Mouse (Mus musculus) lung, adult 2 months (tissue): ENCODE data around the gene Yars. TPM values are rescaled to one million over a fixed set of nuclear protein-coding genes. Genes with fewer than 3 reads are reported as not detected.
A peak's percentile ranks its signal among the peaks of the same experiment; 100 is the strongest.
"Not testable (repeated sequence)": the region's sequence is repeated elsewhere in the genome, so short reads cannot be mapped to it uniquely, and the experiment has no call there.

ENCODE experiments used
- DNase-seq: peaks from one replicate; pipeline ENCODE4 v3.0.0; 2022
- H3K4me1 ChIP-seq: fragments of 200-500 bp; 2 replicates; pipeline ENCODE4 v1.6.1; 2011; ENCODE audit warnings: low read length; ENCODE audit not compliant: control insufficient read depth, insufficient read depth
- H3K4me3 ChIP-seq: fragments of 200-500 bp; replicated peaks from 2 replicates; pipeline ENCODE3; 2011; ENCODE audit warnings: low read depth, mild to moderate bottlenecking, control low read depth, low read length; ENCODE audit errors: extremely low read depth
- CTCF ChIP-seq: fragments of 200-500 bp; IDR thresholded peaks from 2 replicates; pipeline ENCODE4 v1.5.1; 2011; ENCODE audit warnings: mild to moderate bottlenecking, low read length, control low read depth; ENCODE audit not compliant: insufficient read depth
- POLR2A ChIP-seq: fragments of 200-500 bp; IDR thresholded peaks from 2 replicates; pipeline ENCODE4 v1.6.1; 2011; ENCODE audit warnings: low read depth, mild to moderate bottlenecking, control low read depth, low read length, borderline replicate concordance; ENCODE audit errors: extremely low read depth
- WGBS: fragments of 180-500 bp; shearing (Covaris S2); methylation state at CpG from one replicate; pipeline ENCODE4 v1.1.7; 2018; 5-methylcytosine and 5-hydroxymethylcytosine counted together
- polyA plus RNA-seq: library from polyadenylated mRNA; depleted of rRNA; stranded (reverse); fragments of >200 nt; gene quantifications from 2 replicates; pipeline ENCODE4 v1.2.3, GENCODE M21; 2012

Gene Yars
- polyA plus RNA-seq, 1 experiment: 15.4 TPM

GRCm38 (mm10) chr4:129188041-129188659, 1.4 kb upstream of the Yars start:
- Histone ChIP-seq H3K4me3 (no peak overlapping the region), H3K4me1 (peaks cover 4% of the 10 kb centered on the region)
- no peak for DNase-seq
- 50% methylated on average over 5 of the region's 5 CpGs for WGBS
- TF ChIP-seq POLR2A (no peak), CTCF (no peak)

GRCm38 (mm10) chr4:129188803-129189541, 588 bp upstream of the Yars start:
- H3K4me1 ChIP-seq: peaks cover 4% of the 10 kb centered on the region
- DNase-seq: peak; percentile 60
- under 1% methylated on average over 66 of the region's 74 CpGs for WGBS
- H3K4me3 ChIP-seq: peak overlapping the region; percentile 72
- no peak for TF ChIP-seq CTCF
- TF ChIP-seq POLR2A: peak; percentile 28; the same call in 1 of the 2 replicates

GRCm38 (mm10) chr4:129190538-129190937, 978 bp downstream of the Yars start:
- under 1% methylated on average over 12 of the region's 12 CpGs for WGBS
- H3K4me3 ChIP-seq: peak overlapping the region; percentile 74
- no peak for DNase-seq
- no peak for TF ChIP-seq POLR2A
- no peak for TF ChIP-seq CTCF
- peaks cover 4% of the 10 kb centered on the region for H3K4me1 ChIP-seq

- no peak for DNase-seq
Measured at GRCm38 (mm10) chr4:129191691-129192090, 2.1 kb downstream of the Yars start.

GRCm38 (mm10) chr4:129194280-129194679, 4.7 kb downstream of the Yars start:
- DNase-seq: no peak
- TF ChIP-seq CTCF (no peak), POLR2A (no peak)
- H3K4me3 ChIP-seq: no peak overlapping the region
- peaks cover 4% of the 10 kb centered on the region for H3K4me1 ChIP-seq
- WGBS: 88% methylated on average over 1 of the region's 1 CpGs

More at GRCm38 (mm10) chr4:129191691-129192090, 2.1 kb downstream of the Yars start:
- Histone ChIP-seq H3K4me3 (no peak overlapping the region), H3K4me1 (peaks cover 4% of the 10 kb centered on the region)
- no peak for TF ChIP-seq CTCF
- no peak for TF ChIP-seq POLR2A
- 73% methylated on average over 5 of the region's 5 CpGs for WGBS

GRCm38 (mm10) chr4:129197514-129197913, 8.0 kb downstream of the Yars start:
- WGBS: 95% methylated on average over 6 of the region's 6 CpGs
- TF ChIP-seq POLR2A: no peak

GRCm38 (mm10) chr4:129204655-129205054, 15.1 kb downstream of the Yars start:
- Histone ChIP-seq H3K4me3 (no peak overlapping the region), H3K4me1 (no peaks in the 10 kb centered on the region)
- WGBS: 87% methylated on average over 10 of the region's 10 CpGs
- TF ChIP-seq POLR2A (no peak), CTCF (no peak)
- no peak for DNase-seq

More at GRCm38 (mm10) chr4:129197514-129197913, 8.0 kb downstream of the Yars start:
- Histone ChIP-seq H3K4me1 (no peaks in the 10 kb centered on the region; the same call in 1 of the 2 replicates), H3K4me3 (no peak overlapping the region)
- DNase-seq: no peak

- H3K4me1 ChIP-seq: no peaks in the 10 kb centered on the region
- no peak overlapping the region for H3K4me3 ChIP-seq
- 55% methylated on average over 8 of the region's 8 CpGs for WGBS
- no peak for DNase-seq
- TF ChIP-seq CTCF (no peak), POLR2A (no peak)
Measured at GRCm38 (mm10) chr4:129206792-129207191, 17.2 kb downstream of the Yars start.

- no peak for DNase-seq
- WGBS: 41% methylated on average over 7 of the region's 7 CpGs
- Histone ChIP-seq H3K4me3 (no peak overlapping the region), H3K4me1 (no peaks in the 10 kb centered on the region)
- TF ChIP-seq CTCF: peak; percentile 19; the same call in 1 of the 2 replicates
- TF ChIP-seq POLR2A: no peak
Measured at GRCm38 (mm10) chr4:129209504-129209903, 19.9 kb downstream of the Yars start.

- TF ChIP-seq CTCF (no peak), POLR2A (no peak)
- DNase-seq: no peak
Measured at GRCm38 (mm10) chr4:129211461-129211860, 21.9 kb downstream of the Yars start.

GRCm38 (mm10) chr4:129212486-129212885, 22.9 kb downstream of the Yars start:
- not testable (repeated sequence) for DNase-seq, H3K4me3 ChIP-seq, H3K4me1 ChIP-seq
- 71% methylated on average over 3 of the region's 3 CpGs for WGBS

More at GRCm38 (mm10) chr4:129211461-129211860, 21.9 kb downstream of the Yars start:
- WGBS: 66% methylated on average over 4 of the region's 4 CpGs
- H3K4me1 ChIP-seq: no peaks in the 10 kb centered on the region
- no peak overlapping the region for H3K4me3 ChIP-seq
